Mouse (Mus musculus) frontal cortex, postnatal 36 days (tissue): ENCODE measurements around the gene Clec2h.
"Not testable (repeated sequence)": the region's sequence is repeated elsewhere in the genome, so short reads cannot be mapped to it uniquely, and the experiment has no call there.

Experiments
- DNase-seq, 2 experiments: peaks; one replicate each; pipeline ENCODE4 v3.0.0; 2022; ENCODE audit warnings: low spot score in 2 of 2

Clec2h gene

GRCm38 (mm10) chr6:128662206-128662605 is at the start of gene Clec2h:
Clec2h (plus strand) TSS chr6:128662385.
- no peak for DNase-seq

- no peak for DNase-seq
Measured at GRCm38 (mm10) chr6:128622733-128623132, 39.5 kb upstream of the Clec2h start.

GRCm38 (mm10) chr6:128623433-128623832 is 38.8 kb upstream of the Clec2h start, which contains the start of gene Klrb1a:
Klrb1a (minus strand) TSS chr6:128623533.
- not testable (repeated sequence) for DNase-seq

GRCm38 (mm10) chr6:128624425-128624824 is 37.8 kb upstream of the Clec2h start:
- peak in 1 of 2 experiments; percentile 45 for DNase-seq

GRCm38 (mm10) chr6:128625246-128625645 is 36.9 kb upstream of the Clec2h start:
- DNase-seq: not testable (repeated sequence)

GRCm38 (mm10) chr6:128629771-128630739 is 32.1 kb upstream of the Clec2h start:
- peak; percentile 44 to 66 for DNase-seq

GRCm38 (mm10) chr6:128630912-128631905 is 31.0 kb upstream of the Clec2h start:
- not testable (repeated sequence) for DNase-seq

- no peak for DNase-seq
Measured at GRCm38 (mm10) chr6:128640673-128641072, 21.5 kb upstream of the Clec2h start.

GRCm38 (mm10) chr6:128641116-128641716 is 21.0 kb upstream of the Clec2h start:
- no peak for DNase-seq

GRCm38 (mm10) chr6:128643999-128644398 is 18.2 kb upstream of the Clec2h start:
- DNase-seq: no peak

GRCm38 (mm10) chr6:128644694-128645093 is 17.5 kb upstream of the Clec2h start:
- DNase-seq: not testable (repeated sequence)

- not testable (repeated sequence) for DNase-seq
Measured at GRCm38 (mm10) chr6:128645708-128646107, 16.5 kb upstream of the Clec2h start.

GRCm38 (mm10) chr6:128649681-128650080 is 12.5 kb upstream of the Clec2h start:
- DNase-seq: no peak

GRCm38 (mm10) chr6:128650187-128650586 is 12.0 kb upstream of the Clec2h start:
- no peak for DNase-seq

- not testable (repeated sequence) for DNase-seq
Measured at GRCm38 (mm10) chr6:128650827-128651226, 11.4 kb upstream of the Clec2h start.

- DNase-seq: no peak
Measured at GRCm38 (mm10) chr6:128652938-128653337, 9.2 kb upstream of the Clec2h start.

GRCm38 (mm10) chr6:128661249-128661648 is 936 bp upstream of the Clec2h start:
- DNase-seq: no peak

GRCm38 (mm10) chr6:128669936-128670335 is 7.8 kb downstream of the Clec2h start:
- no peak for DNase-seq

GRCm38 (mm10) chr6:128679574-128679973 is 17.4 kb downstream of the Clec2h start:
- no peak for DNase-seq

- no peak for DNase-seq
Measured at GRCm38 (mm10) chr6:128701691-128702090, 39.5 kb downstream of the Clec2h start.

- no peak for DNase-seq
Measured at GRCm38 (mm10) chr6:128722959-128723358, 60.8 kb downstream of the Clec2h start, which contains the start of gene Klrb1. Klrb1 (minus strand) TSS chr6:128723059.
